Mouse (Mus musculus) forebrain, embryonic 13.5 days (tissue): ENCODE results near the gene Slc2a12. TPM values are rescaled to one million over a fixed set of nuclear protein-coding genes. Genes with fewer than 3 reads are reported as not detected.

Experiments
- ATAC-seq: fragments of 200-750 bp; cut with Nextera tagmentation; 2 replicates; pipeline ENCODE4 v1.8.0; 2017
- H3K27ac ChIP-seq: fragments of 300-500 bp; sonication (generic); 2 replicates; pipeline ENCODE4 v1.5.1; 2015; ENCODE audit warnings: inconsistent platforms, mild to moderate bottlenecking, moderate library complexity
- H3K27me3 ChIP-seq: fragments of 300-500 bp; sonication (generic); 2 replicates; pipeline ENCODE4 v1.6.1; 2015; ENCODE audit warnings: mild to moderate bottlenecking, inconsistent platforms
- H3K36me3 ChIP-seq: fragments of 300-500 bp; sonication (generic); 2 replicates; pipeline ENCODE4 v1.6.1; 2015; ENCODE audit warnings: mild to moderate bottlenecking, inconsistent platforms; ENCODE audit not compliant: poor library complexity, severe bottlenecking
- H3K4me1 ChIP-seq: fragments of 300-500 bp; sonication (generic); 2 replicates; pipeline ENCODE4 v1.6.1; 2015; ENCODE audit warnings: inconsistent platforms
- H3K4me2 ChIP-seq: fragments of 300-500 bp; sonication (generic); 2 replicates; pipeline ENCODE4 v1.6.1; 2015; ENCODE audit warnings: inconsistent platforms, mild to moderate bottlenecking, moderate library complexity
- H3K4me3 ChIP-seq: fragments of 300-500 bp; sonication (generic); 2 replicates; pipeline ENCODE4 v1.5.1; 2015; ENCODE audit warnings: mild to moderate bottlenecking, inconsistent platforms
- H3K9ac ChIP-seq: fragments of 300-500 bp; sonication (generic); 2 replicates; pipeline ENCODE4 v1.6.1; 2015; ENCODE audit warnings: mild to moderate bottlenecking, inconsistent platforms
- H3K9me3 ChIP-seq: fragments of 300-500 bp; sonication (generic); replicated peaks from 2 replicates; pipeline ENCODE4 v1.6.1; 2016; ENCODE audit warnings: inconsistent platforms
- WGBS: fragments of 180-500 bp; shearing (Covaris S2); methylation state at CpG from one replicate; pipeline ENCODE4 v1.1.7; 2015; 5-methylcytosine and 5-hydroxymethylcytosine counted together
- polyA plus RNA-seq: library from polyadenylated mRNA; unstranded; fragments of >200 nt; fragmentation: Nextera tagmentation; extraction: Ambion mirVana; gene quantifications from 2 replicates; pipeline ENCODE4 v1.2.1, GENCODE M21; 2015

Slc2a12 gene
- polyA plus RNA-seq, 1 experiment from 2014 or later, result 2.4 TPM

GRCm38 (mm10) chr10:22631528-22631927, 13.3 kb upstream of the Slc2a12 start:
- WGBS, result 94% methylated on average over 7 of the region's 7 CpGs
- no peak for ATAC-seq

DNA sequence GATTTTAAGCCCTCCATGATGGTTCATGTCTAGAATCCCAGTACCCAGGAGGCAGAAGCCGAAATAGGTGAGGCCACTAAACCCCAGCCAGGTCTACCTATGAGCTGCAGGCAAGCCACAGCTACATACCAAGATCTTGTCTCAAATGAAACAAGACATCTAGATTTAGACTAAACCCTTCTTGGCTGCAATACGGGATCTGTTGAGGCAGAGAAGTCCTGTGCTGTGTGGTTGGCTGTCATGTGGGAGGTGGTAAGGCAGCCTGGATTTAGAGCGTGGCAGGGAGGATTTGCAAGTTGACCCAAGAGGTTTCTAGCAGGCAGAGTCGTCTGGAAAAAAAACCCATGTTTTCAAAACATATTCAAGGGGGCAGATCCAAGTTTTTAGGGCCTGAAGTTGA, 12.9 kb upstream of the Slc2a12 start:
- no peak overlapping the region for H3K27ac ChIP-seq
- ATAC-seq, result no peak

More at GRCm38 (mm10) chr10:22631528-22631927, 13.3 kb upstream of the Slc2a12 start:
- Histone ChIP-seq H3K9ac (no peak overlapping the region), H3K27ac (no peak overlapping the region), H3K9me3 (no peaks in the 10 kb centered on the region), H3K4me2 (no peak overlapping the region), H3K4me3 (no peak overlapping the region), H3K27me3 (no peaks in the 10 kb centered on the region), H3K36me3 (no peaks in the 10 kb centered on the region), H3K4me1 (0 out of 2 replicates have a peak, but pooled peaks cover 7% of the 10 kb centered on the region)

DNA sequence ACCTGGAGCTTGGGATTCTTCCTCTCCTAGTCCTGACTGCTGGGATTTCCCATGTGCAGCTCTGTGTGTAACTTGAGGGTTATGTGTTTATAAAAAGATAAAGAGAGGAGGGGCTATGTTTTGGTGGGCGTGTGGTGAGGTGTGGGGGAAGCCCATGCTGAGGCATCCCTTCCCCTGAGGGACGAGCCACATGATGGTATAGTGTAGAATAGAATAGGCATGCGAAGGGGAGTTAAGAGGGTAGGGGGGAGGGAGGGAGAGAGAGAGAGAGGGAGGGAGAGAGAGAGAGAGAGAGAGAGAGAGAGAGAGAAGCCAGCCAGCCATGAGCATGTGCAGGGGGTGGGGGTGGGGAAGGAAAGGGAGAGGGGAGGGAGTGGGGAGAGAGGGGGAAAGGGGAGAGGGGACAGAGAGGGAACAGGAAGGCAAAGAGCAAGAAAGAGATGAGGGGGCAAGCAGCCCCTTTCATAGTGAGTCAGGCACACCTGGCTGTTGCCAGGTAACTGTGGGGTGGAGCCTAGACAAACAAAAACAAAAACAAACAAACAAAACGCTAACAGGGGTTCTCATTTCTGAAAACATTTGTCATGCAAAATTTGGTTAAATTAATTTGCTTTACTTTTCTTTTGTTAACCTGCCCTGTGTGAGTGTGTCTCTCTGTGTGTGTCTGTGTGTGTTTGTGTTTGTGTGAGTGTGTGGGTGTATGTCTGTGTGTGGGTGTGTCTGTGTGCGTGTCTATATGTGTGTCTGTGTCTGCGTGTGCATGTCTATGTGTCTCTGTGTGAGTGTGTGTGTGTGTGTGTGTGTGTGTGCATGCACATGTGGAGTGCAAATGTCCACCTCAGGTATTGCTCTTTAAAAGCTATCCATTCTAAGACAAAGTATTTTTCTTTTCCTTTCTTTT, 11.2 kb upstream of the Slc2a12 start:
- 0 out of 2 replicates have a peak, but pooled peaks cover 3% of the 10 kb centered on the region for H3K4me1 ChIP-seq
- no peaks in the 10 kb centered on the region for H3K36me3 ChIP-seq
- WGBS, result 36% methylated on average over 6 of the region's 6 CpGs
- no peak overlapping the region for H3K4me2 ChIP-seq
- H3K4me3 ChIP-seq, result no peak overlapping the region
- no peak overlapping the region for H3K27ac ChIP-seq
- H3K9ac ChIP-seq, result no peak overlapping the region
- H3K27me3 ChIP-seq, result no peaks in the 10 kb centered on the region
- no peaks in the 10 kb centered on the region for H3K9me3 ChIP-seq
- peak; percentile 70 for ATAC-seq

More for the DNA sequence above, 12.9 kb upstream of the Slc2a12 start:
- H3K4me2 ChIP-seq, result no peak overlapping the region
- WGBS, result 79% methylated on average over 4 of the region's 4 CpGs
- H3K36me3 ChIP-seq, result no peaks in the 10 kb centered on the region
- H3K9ac ChIP-seq, result no peak overlapping the region
- no peaks in the 10 kb centered on the region for H3K27me3 ChIP-seq
- H3K4me1 ChIP-seq, result 0 out of 2 replicates have a peak, but pooled peaks cover 7% of the 10 kb centered on the region
- H3K9me3 ChIP-seq, result no peaks in the 10 kb centered on the region
- H3K4me3 ChIP-seq, result no peak overlapping the region

DNA sequence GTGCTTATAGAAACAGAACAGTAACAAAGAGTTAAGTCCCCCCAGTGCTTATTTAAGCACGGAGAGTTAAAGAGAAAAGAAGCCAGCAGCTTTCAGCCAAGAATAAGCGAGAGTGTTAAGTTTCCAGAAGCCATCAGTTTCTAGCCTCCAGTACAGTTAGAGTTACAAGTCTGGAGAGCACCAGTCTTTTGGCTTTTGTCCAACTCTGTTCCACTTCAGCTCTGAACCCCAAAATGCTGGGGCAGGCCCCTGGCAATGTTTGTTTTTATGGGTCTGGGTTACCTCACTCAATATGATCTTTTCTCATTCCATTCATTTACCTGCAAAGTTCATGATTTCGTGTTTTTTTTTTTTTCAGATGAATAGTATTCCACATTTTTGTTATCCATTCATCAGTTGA, 7.6 kb upstream of the Slc2a12 start:
- Histone ChIP-seq H3K9ac (no peak overlapping the region), H3K27me3 (no peaks in the 10 kb centered on the region), H3K4me3 (no peak overlapping the region), H3K27ac (no peak overlapping the region), H3K9me3 (no peaks in the 10 kb centered on the region), H3K36me3 (no peaks in the 10 kb centered on the region), H3K4me1 (0 out of 2 replicates have a peak, but pooled peaks cover 3% of the 10 kb centered on the region), H3K4me2 (no peak overlapping the region)
- WGBS, result 42% methylated on average over 3 of the region's 3 CpGs
- ATAC-seq, result no peak

- Histone ChIP-seq H3K36me3 (no peaks in the 10 kb centered on the region), H3K9me3 (no peaks in the 10 kb centered on the region), H3K4me2 (no peak overlapping the region), H3K27ac (no peak overlapping the region), H3K27me3 (peaks cover 5% of the 10 kb centered on the region; the same call in 1 of the 2 replicates), H3K9ac (no peak overlapping the region), H3K4me3 (no peak overlapping the region), H3K4me1 (peaks cover 7% of the 10 kb centered on the region; the same call in 1 of the 2 replicates)
- ATAC-seq, result no peak
- 64% methylated on average over 9 of the region's 9 CpGs for WGBS
These were observed 640 bp upstream of the Slc2a12 start for GRCm38 (mm10) chr10:22644171-22644570.

- Histone ChIP-seq H3K4me3 (no peak overlapping the region), H3K27me3 (0 out of 2 replicates have a peak, but pooled peaks cover 2% of the 10 kb centered on the region), H3K4me1 (peaks cover 7% of the 10 kb centered on the region; the same call in 1 of the 2 replicates), H3K9me3 (no peaks in the 10 kb centered on the region), H3K9ac (no peak overlapping the region), H3K36me3 (no peaks in the 10 kb centered on the region), H3K4me2 (no peak overlapping the region), H3K27ac (no peak overlapping the region)
- no peak for ATAC-seq
- WGBS, result 88% methylated on average over 4 of the region's 4 CpGs
These were observed 3.9 kb downstream of the Slc2a12 start for GRCm38 (mm10) chr10:22648702-22649101.

DNA sequence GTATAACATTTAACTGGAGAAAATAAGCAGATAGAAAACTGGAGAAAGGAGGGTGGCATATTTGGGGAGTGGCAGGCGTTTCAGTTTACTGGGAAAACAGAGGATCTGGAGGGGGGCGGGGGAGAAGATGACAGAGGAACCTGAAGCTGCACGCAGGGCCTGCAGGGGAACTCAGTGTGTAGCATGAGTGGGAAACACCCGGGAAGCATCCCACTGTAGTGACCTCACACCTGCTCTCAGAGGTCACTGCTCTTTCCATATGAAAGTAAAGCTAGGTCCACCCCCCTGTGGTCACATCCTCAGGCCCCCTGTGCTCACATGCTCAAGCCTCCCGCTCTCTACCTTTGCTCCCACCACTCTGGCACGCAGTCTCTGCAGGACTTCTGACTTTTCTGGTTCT, 9.0 kb downstream of the Slc2a12 start:
- no peaks in the 10 kb centered on the region for H3K27me3 ChIP-seq
- H3K4me3 ChIP-seq, result no peak overlapping the region
- no peak overlapping the region for H3K4me2 ChIP-seq
- H3K36me3 ChIP-seq, result no peaks in the 10 kb centered on the region
- H3K27ac ChIP-seq, result no peak overlapping the region
- H3K9me3 ChIP-seq, result no peaks in the 10 kb centered on the region
- no peak overlapping the region for H3K9ac ChIP-seq
- 61% methylated on average over 6 of the region's 6 CpGs for WGBS
- no peak for ATAC-seq
- H3K4me1 ChIP-seq, result peaks cover 7% of the 10 kb centered on the region

- Histone ChIP-seq H3K9me3 (no peaks in the 10 kb centered on the region), H3K9ac (no peak overlapping the region), H3K4me1 (peaks cover 20% of the 10 kb centered on the region), H3K27ac (peak overlapping the region; percentile 61; the same call in 1 of the 2 replicates), H3K27me3 (no peaks in the 10 kb centered on the region), H3K4me2 (peak overlapping the region; percentile 40), H3K4me3 (no peak overlapping the region), H3K36me3 (no peaks in the 10 kb centered on the region)
- ATAC-seq, result peak; percentile 93
- 12% methylated on average over 23 of the region's 23 CpGs for WGBS
These were observed 13.9 kb downstream of the Slc2a12 start for GRCm38 (mm10) chr10:22658534-22659385.

DNA sequence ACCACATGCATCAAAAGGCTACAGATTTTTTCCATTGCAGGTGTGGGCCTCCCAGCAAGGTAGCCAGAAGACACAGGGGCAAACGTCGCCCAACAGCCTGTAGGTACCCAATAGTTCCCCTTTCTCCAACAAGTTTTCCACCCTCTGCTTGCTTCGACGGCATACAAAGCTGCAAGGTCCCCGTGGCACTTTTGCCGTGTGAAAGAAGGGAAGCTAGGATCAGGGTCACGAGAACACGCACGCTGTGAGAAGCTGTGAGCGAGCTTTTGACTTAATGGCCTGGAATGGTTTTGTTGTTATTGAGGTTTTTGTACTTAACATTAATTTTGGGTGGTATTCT, 14.5 kb downstream of the Slc2a12 start:
- peak overlapping the region; percentile 40; the same call in 1 of the 2 replicates for H3K4me2 ChIP-seq
- H3K36me3 ChIP-seq, result no peaks in the 10 kb centered on the region
- no peak for ATAC-seq
- no peaks in the 10 kb centered on the region for H3K9me3 ChIP-seq
- 64% methylated on average over 10 of the region's 10 CpGs for WGBS
- no peaks in the 10 kb centered on the region for H3K27me3 ChIP-seq
- H3K9ac ChIP-seq, result no peak overlapping the region
- H3K27ac ChIP-seq, result peak overlapping the region; percentile 61; the same call in 1 of the 2 replicates
- no peak overlapping the region for H3K4me3 ChIP-seq
- H3K4me1 ChIP-seq, result peaks cover 20% of the 10 kb centered on the region

DNA sequence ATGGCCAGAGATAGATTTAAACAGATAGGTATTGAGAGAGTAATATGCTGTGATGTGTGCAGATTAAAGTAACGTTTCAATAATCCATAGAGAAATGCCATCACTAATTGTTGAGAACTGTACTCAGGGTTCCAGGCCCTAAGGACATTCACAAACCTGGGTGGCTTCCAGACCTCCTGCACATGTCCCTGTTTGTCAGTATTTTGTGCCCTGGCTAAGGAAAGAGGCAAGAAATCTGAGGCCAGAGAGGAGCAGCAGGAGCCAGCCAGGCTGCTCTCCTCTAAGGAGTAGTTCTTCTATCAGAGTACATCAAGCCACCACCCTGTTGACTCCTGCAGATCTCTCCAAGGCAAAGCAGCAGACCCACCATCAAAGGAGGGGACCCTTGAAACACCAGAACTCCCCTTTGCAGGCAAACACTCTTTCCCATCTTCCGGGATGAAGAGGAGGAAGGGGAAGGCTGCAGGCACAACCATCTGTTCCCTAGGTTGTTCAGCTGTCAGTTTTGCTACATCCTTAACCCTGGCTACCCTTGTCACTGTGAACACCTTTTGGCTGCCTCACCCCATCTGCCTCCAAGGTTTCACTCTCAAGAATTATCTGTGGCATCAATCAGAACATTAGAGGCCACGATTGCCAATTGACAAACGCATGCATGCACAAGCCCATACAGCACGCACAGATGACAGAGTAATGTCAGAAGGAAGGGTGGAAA, 15.6 kb downstream of the Slc2a12 start:
- no peak for ATAC-seq
- H3K27ac ChIP-seq, result no peak overlapping the region

GRCm38 (mm10) chr10:22668509-22668908, 23.7 kb downstream of the Slc2a12 start:
- WGBS, result 95% methylated on average over 13 of the region's 13 CpGs
- Histone ChIP-seq H3K27me3 (no peaks in the 10 kb centered on the region), H3K9ac (no peak overlapping the region), H3K4me3 (no peak overlapping the region), H3K36me3 (no peaks in the 10 kb centered on the region), H3K27ac (no peak overlapping the region), H3K4me1 (no peaks in the 10 kb centered on the region), H3K4me2 (no peak overlapping the region), H3K9me3 (no peaks in the 10 kb centered on the region)
- ATAC-seq, result no peak

More for the DNA sequence above, 15.6 kb downstream of the Slc2a12 start:
- Histone ChIP-seq H3K9ac (no peak overlapping the region), H3K4me1 (peaks cover 20% of the 10 kb centered on the region), H3K36me3 (no peaks in the 10 kb centered on the region), H3K4me2 (no peak overlapping the region), H3K27me3 (no peaks in the 10 kb centered on the region), H3K9me3 (no peaks in the 10 kb centered on the region), H3K4me3 (no peak overlapping the region)
- WGBS, result 86% methylated on average over 5 of the region's 5 CpGs
